Mouse (Mus musculus) thymus, postnatal 0 days (tissue): Measurements from ENCODE around the gene Slc6a3. TPM values are rescaled to one million over a fixed set of nuclear protein-coding genes. Genes with fewer than 3 reads are reported as not detected.

ENCODE experiments used
- DNase-seq: peaks from one replicate; pipeline ENCODE4 v3.0.0-alpha.2; 2015; ENCODE audit warnings: low spot score
- polyA plus RNA-seq: library from polyadenylated mRNA; unstranded; fragments of >200 nt; fragmentation: Nextera tagmentation; extraction: Ambion mirVana; gene quantifications from 2 replicates; pipeline ENCODE4 v1.2.1, GENCODE M21; 2015

The Slc6a3 gene
- polyA plus RNA-seq, 1 experiment from 2014 or later = 0.10 TPM

DNA sequence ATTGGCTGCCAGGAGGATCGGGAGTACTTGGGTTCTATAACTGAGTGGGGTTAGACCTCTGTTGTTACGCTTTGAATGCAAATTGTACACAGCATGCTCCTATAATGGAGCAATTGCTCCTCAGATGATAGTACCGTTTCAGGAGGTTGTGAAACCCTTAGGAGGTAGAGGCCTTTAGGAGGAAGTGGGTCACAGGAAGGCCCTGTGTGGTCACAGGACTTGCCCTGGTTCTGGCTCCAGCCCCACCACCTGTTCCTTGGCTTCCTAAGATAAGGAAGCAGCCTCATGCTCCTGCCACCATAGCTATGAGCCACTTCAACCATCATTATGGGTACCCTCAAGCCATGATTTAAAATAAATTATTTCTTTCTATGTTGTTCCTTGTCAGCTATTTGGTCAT lies 54.9 kb downstream of the Slc6a3 start:
- DNase-seq = no peak

DNA sequence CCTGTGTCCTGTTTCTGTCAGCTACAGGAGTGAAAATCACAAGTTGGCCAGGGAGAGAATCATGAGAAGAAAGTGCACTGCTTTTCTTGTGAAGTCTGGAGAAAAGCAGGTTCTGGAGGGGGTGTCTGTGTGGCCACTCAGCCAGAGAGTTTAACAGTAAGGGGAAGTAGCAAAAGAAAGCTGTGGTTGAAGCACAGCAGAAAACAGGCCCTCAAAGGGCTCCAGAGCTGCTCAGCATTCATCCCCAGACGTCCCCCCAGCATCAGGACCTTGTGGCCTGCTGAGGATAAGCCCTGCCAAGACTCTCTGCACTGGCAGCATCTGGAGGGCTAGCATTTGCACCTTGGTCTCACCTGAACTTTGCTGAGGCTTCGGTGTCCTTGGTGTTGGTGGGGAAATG lies 56.0 kb downstream of the Slc6a3 start:
- no peak for DNase-seq

DNA sequence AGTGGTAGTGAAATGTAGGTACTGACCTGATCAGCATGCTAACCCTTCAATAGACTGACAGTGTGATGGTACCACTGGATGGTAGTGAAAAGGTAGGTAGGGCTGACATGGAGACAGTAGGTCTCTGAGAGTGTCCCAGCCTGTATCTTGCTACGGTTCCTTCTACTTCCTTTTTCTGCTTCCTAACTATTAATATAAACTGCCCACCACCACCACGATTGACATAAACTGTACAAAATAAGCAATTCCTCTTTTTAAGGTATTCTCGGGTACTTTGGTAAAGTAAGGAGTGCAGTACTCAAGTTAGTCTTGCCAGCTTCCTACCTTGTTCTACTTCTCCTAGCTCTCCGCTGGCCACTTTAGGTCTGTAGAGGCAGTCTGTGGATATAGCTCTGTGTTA lies 59.7 kb downstream of the Slc6a3 start:
- DNase-seq = no peak

DNA sequence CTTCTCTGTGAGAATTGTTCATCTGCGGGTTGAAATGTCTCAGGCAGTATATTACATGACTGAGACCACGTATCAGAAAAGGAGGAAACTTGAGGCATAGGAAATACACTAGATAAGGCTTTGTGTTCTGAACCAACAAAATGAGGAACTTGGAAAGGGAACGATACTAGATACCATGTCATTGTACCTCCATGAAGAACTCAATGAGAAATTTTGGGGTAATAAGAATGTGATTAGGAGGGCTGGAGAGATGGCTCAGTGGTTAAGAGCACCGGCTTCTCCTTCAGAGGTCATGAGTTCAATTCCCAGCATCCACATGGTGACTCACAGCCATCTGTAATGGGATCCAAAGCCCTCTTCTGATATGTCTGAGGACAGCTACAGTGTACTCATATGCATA lies 63.7 kb downstream of the Slc6a3 start:
- no peak for DNase-seq

DNA sequence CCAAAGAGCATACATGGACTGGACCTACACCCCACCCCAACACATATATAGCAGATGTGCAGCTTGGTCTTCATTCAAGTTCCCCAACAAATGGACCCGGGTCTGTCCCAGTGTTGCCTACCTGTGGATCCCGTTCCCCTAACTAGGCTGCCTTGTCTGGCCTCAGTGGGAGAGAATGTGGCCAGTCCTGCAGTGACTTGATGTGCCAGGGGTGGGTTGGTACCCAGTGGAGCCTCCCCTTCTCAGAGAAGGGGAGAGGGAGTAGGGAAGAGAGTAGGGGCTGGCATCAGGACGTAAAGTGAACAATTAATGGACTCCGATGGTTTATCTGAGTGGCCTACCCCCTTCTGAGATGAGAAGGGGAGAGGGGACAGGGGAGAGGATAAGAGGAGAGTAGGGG lies 66.5 kb downstream of the Slc6a3 start:
- no peak for DNase-seq

DNA sequence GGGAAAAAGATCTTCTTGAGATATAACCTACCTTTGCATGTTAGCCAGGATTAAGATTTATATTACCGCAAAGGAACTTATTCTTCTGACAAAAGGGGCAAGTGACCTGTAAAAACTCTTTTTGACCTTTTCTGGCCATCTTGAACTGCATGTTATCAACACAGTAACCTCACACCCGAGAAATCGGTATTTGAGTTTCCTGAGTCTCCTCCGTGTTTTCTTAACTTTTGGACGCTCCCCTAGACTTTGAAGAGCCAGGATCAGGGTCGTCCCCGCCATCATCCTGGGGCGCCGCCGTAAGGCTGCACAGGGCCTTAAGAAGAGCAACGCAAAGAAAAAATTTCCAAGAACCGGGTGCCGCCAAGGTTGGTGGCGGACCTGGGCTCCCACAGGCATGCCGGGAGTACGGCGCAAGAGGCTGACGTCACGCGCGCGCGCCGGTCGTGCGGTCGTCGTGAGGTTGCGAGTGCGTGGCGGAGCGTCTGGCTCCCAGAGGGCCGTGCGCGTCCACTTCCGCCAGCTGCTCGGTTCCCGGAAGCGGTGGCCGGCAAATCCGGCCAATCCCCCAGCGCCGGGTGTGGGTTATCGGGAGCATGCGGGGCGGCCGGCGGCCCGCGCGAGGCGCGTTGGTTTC lies 67.1 kb downstream of the Slc6a3 start, which contains the start of gene Clptm1l:
TSS of gene Clptm1l (plus strand) at position 485 of the 634 bp plus-strand sequence.
- DNase-seq = peak; percentile 93

DNA sequence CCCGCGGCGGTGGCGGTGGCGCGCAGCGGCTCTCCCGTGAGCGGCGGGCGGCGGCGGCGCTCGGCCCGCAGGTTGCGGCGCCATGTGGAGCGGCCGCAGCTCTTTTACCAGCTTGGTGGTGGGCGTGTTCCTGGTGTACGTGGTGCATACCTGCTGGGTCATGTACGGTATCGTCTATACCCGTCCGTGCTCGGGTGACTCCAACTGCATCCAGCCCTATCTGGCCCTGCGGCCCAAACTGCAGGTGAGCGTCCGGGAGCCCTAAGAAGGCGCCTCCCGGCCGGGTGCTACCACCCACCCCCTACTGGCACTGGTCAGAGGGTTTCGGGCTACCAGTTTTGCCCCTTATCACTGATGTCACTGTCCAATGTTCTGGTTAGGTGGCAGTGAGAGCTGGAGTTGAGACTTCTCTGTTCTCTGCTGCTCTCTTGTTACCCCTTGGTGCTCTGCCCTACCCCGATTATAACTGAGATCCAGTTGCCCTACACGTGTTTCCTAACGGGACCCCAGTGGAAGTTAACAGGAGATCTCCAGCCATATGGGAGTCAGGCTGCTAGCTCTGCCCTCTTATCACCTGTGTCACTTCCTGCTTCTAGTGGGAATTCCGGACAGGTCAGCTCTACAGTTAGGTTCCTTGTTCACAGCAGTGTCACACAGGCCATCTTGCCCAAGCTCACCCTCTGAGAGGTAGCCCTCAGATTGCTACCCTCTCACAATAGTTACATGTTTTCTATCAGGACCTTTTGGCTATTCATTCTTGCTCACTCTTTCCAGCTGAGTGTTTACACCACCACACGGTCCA lies 67.8 kb downstream of the Slc6a3 start:
- DNase-seq = peak; percentile 23

DNA sequence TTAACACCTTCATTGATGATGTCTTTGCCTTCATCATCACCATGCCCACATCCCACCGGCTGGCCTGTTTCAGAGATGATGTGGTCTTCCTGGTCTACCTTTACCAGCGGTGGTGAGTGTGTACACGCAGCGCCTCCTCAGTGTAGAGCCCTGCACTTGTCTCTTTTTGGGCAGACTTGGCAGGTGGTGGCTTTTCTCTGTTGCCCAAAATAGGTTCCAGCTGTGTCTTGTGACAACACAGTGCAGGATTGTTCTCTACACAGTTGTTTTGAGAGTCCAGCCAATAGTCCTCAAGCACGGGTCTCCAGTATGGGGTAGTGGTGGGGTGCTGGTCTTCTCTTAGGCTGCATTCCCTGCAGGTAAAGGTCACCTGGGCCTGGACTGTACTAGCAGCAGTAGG lies 81.9 kb downstream of the Slc6a3 start:
- no peak for DNase-seq

DNA sequence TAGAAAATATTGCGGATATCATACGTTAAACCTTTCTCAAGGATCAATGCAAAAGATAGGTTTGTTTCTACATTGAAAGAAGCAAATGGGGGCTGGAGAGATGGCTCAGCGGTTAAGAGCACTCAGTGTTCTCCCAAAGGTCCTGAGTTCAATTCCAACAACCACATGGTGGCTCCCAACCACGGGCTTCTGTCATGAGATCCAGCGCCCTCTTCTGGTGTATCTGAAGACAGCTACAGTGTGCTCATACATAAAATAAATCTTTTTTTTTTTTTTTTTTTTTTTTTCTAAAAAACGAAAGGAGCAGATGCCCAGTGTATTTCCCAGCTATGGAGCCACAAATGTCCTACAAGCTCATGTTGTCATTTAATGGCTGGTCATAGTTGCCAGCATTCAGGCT lies 84.1 kb downstream of the Slc6a3 start:
- DNase-seq = peak; percentile 50

DNA sequence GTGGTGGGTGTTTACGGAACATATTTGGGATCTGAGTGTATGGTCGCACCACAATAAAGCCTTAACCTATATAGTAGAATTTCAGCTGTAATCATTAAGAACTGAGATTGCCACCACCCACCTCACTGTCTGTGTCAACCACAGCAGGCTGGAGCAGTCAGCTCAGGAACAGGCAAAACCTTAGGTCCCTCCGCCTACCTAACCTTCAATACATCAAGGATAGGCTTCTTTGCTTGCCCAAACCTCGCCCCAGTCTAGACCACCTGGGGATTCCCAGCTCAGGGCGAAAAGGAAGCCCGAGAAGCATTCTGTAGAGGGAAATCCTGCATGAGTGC lies 89.8 kb downstream of the Slc6a3 start:
- no peak for DNase-seq

DNA sequence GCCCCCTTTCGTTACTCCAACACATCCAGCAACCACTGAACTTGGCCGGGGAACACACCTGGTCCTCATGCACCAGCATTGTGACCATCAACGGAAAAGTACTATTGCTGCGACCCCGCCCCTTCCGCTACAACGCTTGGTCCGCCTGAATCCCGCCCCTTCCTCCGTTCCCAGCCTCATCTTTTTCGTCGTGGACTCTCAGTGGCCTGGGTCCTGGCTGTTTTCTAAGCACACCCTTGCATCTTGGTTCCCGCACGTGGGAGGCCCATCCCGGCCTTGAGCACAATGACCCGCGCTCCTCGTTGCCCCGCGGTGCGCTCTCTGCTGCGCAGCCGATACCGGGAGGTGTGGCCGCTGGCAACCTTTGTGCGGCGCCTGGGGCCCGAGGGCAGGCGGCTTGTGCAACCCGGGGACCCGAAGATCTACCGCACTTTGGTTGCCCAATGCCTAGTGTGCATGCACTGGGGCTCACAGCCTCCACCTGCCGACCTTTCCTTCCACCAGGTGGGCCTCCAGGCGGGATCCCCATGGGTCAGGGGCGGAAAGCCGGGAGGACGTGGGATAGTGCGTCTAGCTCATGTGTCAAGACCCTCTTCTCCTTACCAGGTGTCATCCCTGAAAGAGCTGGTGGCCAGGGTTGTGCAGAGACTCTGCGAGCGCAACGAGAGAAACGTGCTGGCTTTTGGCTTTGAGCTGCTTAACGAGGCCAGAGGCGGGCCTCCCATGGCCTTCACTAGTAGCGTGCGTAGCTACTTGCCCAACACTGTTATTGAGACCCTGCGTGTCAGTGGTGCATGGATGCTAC lies 90.4 kb downstream of the Slc6a3 start, which contains the start of gene Tert:
TSS of gene Tert (plus strand) at position 167 of the 805 bp plus-strand sequence.
- peak; percentile 81 for DNase-seq

Other genes starting within 250 kb of the Slc6a3 start
- gene Mrpl36, start 208.2 kb upstream of the Slc6a3 start, polyA plus RNA-seq = 190 and 210 TPM in 2 replicates
- gene Ndufs6, start 208.2 kb upstream of the Slc6a3 start, polyA plus RNA-seq = 405 and 440 TPM in 2 replicates
- gene Lpcat1, start 69.5 kb upstream of the Slc6a3 start, polyA plus RNA-seq = 15.7 and 18.0 TPM in 2 replicates
- 122 and 128 TPM in 2 replicates for gene Clptm1l, start 67.3 kb downstream of the Slc6a3 start, polyA plus RNA-seq
- gene Tert, start 90.2 kb downstream of the Slc6a3 start, polyA plus RNA-seq = 3.0 and 6.0 TPM in 2 replicates
- gene Slc6a18, start 141.3 kb downstream of the Slc6a3 start, polyA plus RNA-seq = 0.09 and 0.16 TPM in 2 replicates
- gene Slc6a19, start 168.1 kb downstream of the Slc6a3 start, polyA plus RNA-seq = 17.6 and 21.2 TPM in 2 replicates
- gene Slc12a7, start 196.3 kb downstream of the Slc6a3 start, polyA plus RNA-seq = 27.7 and 33.8 TPM in 2 replicates